Mouse (Mus musculus) skeletal muscle tissue, adult 2 months (tissue): ENCODE measurements around the gene Cyth4.

Experiments
- DNase-seq: peaks from one replicate; pipeline ENCODE4 v3.0.0-alpha.2; 2012; ENCODE audit warnings: low read depth, low spot score

Cyth4 gene

GRCm38 (mm10) chr15:78585404-78585803 is 11.4 kb upstream of the Cyth4 start:
- no peak for DNase-seq

DNA sequence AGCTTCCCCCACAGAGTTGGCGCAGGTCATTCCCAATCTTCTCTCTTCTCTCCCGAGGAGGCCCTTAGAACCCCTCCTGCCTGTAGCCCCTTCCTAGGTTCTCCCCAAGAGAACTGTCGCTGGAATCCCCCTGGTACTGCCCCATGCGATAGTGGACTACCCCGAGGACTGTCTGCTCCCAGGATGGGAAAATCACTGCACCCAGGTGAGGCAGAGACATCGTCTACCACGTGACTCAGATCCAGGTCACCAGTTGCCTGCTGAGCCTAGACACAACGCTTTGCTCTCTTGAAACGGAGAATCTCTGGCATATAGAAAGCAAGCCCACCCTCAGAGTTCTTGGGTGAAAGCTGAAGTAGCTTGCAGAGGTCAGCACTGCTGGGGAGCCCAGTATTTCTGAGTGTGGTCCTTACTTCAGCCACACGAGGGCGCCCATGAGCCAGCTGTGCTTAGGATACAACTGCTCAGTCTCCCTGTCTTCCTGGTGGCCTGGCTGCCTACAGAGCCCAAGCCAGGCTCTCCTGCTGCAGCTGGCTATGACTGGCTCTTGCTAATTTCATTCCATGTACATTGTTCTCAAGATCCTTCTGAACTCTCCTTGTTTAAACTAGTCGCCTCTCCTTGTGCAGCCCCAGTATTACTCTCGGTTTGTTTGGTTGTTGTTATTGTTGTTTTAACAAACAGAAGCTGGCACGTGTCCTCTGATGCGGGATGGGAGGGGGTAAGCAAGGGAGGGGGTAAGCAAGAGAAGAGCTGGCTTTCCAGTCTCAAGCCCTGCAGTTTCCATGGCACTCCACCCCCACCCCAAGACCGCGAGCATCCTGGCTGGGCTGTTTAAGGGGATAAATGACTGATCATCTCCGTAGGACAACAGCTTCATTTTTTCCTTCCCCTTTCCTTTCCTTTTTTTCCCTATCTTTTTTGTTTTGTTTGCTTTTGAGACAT is 9.5 kb upstream of the Cyth4 start:
- DNase-seq, result no peak

GRCm38 (mm10) chr15:78588049-78588448 is 8.8 kb upstream of the Cyth4 start:
- DNase-seq, result no peak

GRCm38 (mm10) chr15:78588900-78589299 is 7.9 kb upstream of the Cyth4 start:
- peak; percentile 52 for DNase-seq

GRCm38 (mm10) chr15:78589936-78590335 is 6.9 kb upstream of the Cyth4 start:
- no peak for DNase-seq

DNA sequence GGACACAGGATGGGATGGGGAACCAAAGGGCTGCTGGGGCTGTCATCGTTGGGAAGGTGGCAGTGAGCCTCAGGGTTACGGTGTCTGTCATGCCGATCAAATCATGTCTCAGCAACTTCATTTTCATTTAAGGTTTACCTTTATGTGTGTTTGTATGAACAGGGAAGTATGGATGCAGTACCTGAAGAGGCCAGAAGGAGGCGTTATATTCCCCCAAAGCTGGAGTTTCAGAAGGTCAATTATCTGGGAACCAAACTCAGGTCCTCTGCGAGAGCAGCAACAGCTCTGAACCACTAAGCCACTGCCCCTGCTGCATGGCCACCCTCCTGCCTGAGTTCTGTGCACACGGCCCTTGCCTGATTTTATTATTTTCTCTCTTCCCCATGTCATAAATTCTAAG is 6.1 kb upstream of the Cyth4 start:
- DNase-seq, result no peak

GRCm38 (mm10) chr15:78591680-78592451 is 5.0 kb upstream of the Cyth4 start:
- DNase-seq, result no peak

DNA sequence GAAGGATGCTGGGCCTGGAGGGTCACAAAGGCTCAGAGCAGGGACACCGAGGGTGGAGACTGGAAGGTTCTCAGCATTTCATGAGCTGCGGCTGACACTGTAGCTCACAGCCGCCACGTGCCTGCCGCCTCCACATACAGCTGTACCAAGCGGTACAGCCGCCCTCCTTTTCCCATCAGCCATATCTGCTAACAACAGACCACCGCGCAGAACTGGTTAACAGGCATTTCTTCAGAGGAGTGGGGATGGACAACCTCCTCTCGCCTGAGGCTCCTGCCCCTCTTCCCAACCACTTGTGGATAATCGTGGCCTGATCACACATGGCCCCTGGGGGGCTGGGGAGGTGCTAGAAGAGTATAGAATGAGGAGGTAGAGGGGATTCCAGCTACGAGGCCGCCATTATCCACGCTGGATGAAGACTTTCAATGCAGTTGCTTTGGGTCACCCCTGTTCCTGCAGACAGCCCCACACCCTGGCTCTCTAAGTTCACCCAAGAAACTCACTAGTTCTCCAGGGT is 4.3 kb upstream of the Cyth4 start:
- no peak for DNase-seq

DNA sequence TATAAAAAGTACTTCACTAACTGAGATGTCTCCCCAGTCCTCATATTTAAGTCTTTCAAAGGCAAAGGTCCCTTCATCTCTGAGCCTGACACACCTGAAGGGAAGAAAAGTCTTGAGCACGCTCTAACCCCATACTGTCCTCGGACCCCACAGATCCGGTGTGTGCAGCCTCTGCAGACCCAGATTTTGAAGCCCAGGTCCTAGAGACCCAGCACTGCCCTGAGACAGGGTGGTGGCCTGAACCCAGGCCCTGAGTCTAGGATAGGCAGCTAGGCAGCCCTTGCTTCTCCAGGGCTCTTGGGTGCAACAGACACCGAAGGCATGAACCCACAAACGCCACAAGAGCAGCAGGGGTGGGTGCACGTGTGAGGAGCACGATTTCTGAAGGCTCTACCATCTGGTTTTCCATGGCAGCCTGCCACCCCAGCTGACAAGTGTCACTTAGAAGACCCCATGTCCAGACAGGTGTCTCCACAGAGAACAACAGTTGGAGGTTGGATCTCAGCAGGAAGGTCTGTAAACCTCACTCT is 2.9 kb upstream of the Cyth4 start:
- DNase-seq, result no peak

DNA sequence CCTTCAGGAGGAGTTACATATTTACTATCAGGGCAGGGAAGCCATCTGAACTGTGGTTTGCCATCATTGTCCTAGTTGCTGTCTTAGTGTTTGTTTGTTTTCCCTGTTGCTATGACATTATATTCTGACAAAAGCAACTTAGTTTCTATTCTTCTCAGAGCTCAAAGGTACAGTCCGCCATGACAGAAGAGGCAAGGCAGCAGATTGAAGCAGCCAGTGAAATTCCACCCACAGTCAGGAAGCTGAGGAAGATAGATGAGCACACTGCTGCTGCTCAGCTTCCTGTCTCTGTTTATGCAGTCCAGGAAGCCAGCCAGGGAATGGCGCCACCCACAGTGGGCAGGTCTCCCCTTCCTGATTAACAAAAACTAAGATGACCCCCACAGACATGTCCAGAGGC is 2.0 kb upstream of the Cyth4 start:
- DNase-seq, result no peak

DNA sequence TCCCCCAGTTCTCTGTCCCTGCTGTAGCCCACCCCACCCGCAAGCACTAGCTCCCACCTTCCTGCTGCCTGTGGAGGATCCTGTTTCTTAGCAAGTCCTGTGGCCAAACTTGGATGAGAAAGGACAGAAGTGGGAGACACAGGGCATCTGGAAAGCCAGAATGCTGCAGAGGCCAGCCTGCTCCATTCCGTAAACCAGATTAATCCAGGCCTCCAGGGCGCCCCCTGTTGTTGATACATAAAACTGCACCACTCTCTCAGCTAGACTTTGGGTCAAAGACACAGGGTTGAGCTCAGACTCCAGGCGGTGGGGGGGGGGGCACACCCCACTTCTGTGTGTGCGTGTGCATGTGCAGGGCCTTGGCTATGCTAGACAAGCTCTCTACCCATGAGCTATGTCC is 1.4 kb upstream of the Cyth4 start:
- no peak for DNase-seq

- no peak for DNase-seq
Observed at GRCm38 (mm10) chr15:78596504-78596903, 343 bp upstream of the Cyth4 start.

- DNase-seq, result no peak
Observed at GRCm38 (mm10) chr15:78597729-78598128, 882 bp downstream of the Cyth4 start.

- DNase-seq, result no peak
Observed at GRCm38 (mm10) chr15:78599124-78599523, 2.3 kb downstream of the Cyth4 start.

GRCm38 (mm10) chr15:78599529-78600193 is 2.8 kb downstream of the Cyth4 start:
- no peak for DNase-seq

- no peak for DNase-seq
Observed at GRCm38 (mm10) chr15:78601180-78601579, 4.3 kb downstream of the Cyth4 start.

DNA sequence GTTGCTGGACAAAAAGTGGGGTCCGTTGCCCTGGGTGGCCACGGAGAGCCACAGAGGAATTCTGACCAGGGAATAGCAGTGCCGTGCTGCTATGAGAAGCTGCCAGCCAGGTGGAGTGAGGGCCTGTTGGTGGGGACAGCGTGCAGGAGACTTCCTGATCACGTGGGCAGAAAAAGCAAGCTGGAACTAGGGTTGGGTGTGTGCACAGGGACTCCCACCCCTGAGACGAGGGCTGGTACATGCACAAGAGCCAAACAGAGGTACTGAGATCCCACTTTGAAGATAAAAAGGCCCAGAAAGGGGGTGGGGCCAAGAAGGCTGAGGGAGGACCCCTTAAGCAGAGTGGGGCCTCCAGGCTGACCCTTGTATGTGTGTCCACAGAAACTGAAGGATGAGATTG is 7.4 kb downstream of the Cyth4 start:
- no peak for DNase-seq

- DNase-seq, result no peak
Observed at GRCm38 (mm10) chr15:78605371-78605791, 8.5 kb downstream of the Cyth4 start.

DNA sequence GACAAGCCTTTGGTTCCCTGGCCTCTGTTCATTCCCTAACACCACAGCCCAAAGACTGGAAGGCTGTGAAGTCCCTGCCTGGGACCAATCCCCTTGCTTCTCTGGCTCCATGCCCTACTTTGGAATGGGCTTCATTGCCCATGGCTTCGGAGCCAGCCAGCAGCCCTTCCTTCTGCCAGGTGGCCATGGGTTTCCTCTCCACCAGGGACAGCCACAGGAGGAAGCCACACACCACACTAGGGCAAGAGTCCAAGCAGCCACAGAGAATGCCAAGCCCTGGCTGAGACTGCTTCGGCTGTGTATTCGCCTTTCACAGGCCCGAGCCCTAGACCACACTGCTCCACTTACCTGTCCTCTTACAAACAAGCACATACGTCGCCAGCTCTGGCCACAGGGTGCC is 9.2 kb downstream of the Cyth4 start:
- DNase-seq, result no peak

- DNase-seq, result no peak
Observed at GRCm38 (mm10) chr15:78607463-78607862, 10.6 kb downstream of the Cyth4 start.

GRCm38 (mm10) chr15:78610705-78611462 is 14.0 kb downstream of the Cyth4 start:
- DNase-seq, result no peak
